Mouse (Mus musculus) heart, adult 2 months (tissue): Measurements from ENCODE around the gene Myo10. TPM values are rescaled to one million over a fixed set of nuclear protein-coding genes. Genes with fewer than 3 reads are reported as not detected.

Source experiments
- DNase-seq, 2 experiments: peaks; one replicate each; pipeline ENCODE4 v3.0.0; 2021
- H3K27ac ChIP-seq: fragments of 200-600 bp; 2 replicates; pipeline ENCODE4 v1.8.1; 2022
- H3K27me3 ChIP-seq: fragments of 200-500 bp; 2 replicates; pipeline ENCODE4 v1.6.1; 2012; ENCODE audit warnings: mild to moderate bottlenecking, low read length, inconsistent platforms, mixed read lengths; ENCODE audit not compliant: control insufficient read depth, insufficient read depth
- H3K36me3 ChIP-seq: fragments of 200-500 bp; 2 replicates; pipeline ENCODE4 v1.6.1; 2012; ENCODE audit warnings: low read length, inconsistent platforms; ENCODE audit not compliant: control insufficient read depth, insufficient read depth
- H3K4me1 ChIP-seq: fragments of 200-500 bp; 2 replicates; pipeline ENCODE4 v1.6.1; 2011; ENCODE audit warnings: low read length; ENCODE audit not compliant: control insufficient read depth, insufficient read depth
- H3K4me3 ChIP-seq: fragments of 200-600 bp; 2 replicates; pipeline ENCODE4 v1.8.1; 2022
- H3K79me2 ChIP-seq: fragments of 200-500 bp; replicated peaks from 2 replicates; pipeline ENCODE4 v1.6.1; 2012; ENCODE audit warnings: mild to moderate bottlenecking, inconsistent platforms, low read length, moderate library complexity, mixed read lengths; ENCODE audit not compliant: control insufficient read depth, insufficient read depth
- H3K9ac ChIP-seq: fragments of 200-500 bp; 2 replicates; pipeline ENCODE4 v1.6.1; 2012; ENCODE audit warnings: low read depth, mild to moderate bottlenecking, control low read depth, inconsistent platforms, low read length, mixed read lengths
- CTCF ChIP-seq: fragments of 200-600 bp; IDR thresholded peaks from 2 replicates; pipeline ENCODE4 v1.8.1; 2022; ENCODE audit warnings: antibody characterized with exemption, mild to moderate bottlenecking, moderate library complexity
- EP300 ChIP-seq: fragments of 200-500 bp; IDR thresholded peaks from 2 replicates; pipeline ENCODE4 v1.6.1; 2011; ENCODE audit warnings: low read depth, low read length, control low read depth; ENCODE audit not compliant: insufficient read depth
- POLR2A ChIP-seq: fragments of 200-500 bp; IDR thresholded peaks from 2 replicates; pipeline ENCODE4 v1.6.1; 2011; ENCODE audit warnings: mild to moderate bottlenecking, low read depth, low read length, control low read depth; ENCODE audit not compliant: insufficient read depth
- WGBS: fragments of 180-500 bp; shearing (Covaris S2); methylation state at CpG from one replicate; pipeline ENCODE4 v1.1.7; 2018; 5-methylcytosine and 5-hydroxymethylcytosine counted together
- intact Hi-C: fragments of 180-260 bp; cut with DNase I; formaldehyde crosslinking; loops from one replicate; pipeline ENCODE4 v1.15.1; 2025
- polyA plus RNA-seq: library from polyadenylated mRNA; depleted of rRNA; stranded (reverse); fragments of >200 nt; gene quantifications from 2 replicates; pipeline ENCODE4 v1.2.3, GENCODE M21; 2012
- total RNA-seq, 2 experiments: library from RNA; stranded (reverse); gene quantifications; 2 replicates each; pipeline ENCODE4 v1.2.3; 2021

The Myo10 gene
- total and polyA plus RNA-seq, 3 experiments = 26.6 to 67.9 (median 63.7) TPM

DNA sequence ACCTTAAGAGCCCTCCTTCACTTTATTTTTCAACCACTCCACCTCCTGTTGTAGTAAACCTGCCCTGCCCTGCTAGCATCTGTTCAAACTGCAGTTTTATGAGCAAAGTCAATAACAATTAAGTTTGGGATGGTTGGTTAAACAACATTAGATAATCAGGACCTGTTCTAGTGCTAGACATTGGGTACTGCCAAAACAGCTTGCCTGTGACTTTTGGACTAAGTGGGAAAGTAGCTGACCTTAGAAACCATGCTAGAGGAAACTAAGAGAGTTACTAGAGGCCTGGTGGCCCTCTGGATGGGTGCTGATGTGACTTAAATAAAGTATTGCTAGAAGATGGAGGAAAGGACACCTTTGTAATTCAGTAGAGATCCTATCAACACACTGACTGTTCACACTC, 199.7 kb downstream of the Myo10 start:
- no peak for DNase-seq
- no peaks in the 10 kb centered on the region for H3K79me2 ChIP-seq
- no peak overlapping the region for H3K9ac ChIP-seq
- intact Hi-C loops = no loop called here
- H3K4me1 ChIP-seq = no peaks in the 10 kb centered on the region
- no peaks in the 10 kb centered on the region for H3K36me3 ChIP-seq
- H3K27me3 ChIP-seq = no peaks in the 10 kb centered on the region
- no peak overlapping the region for H3K27ac ChIP-seq
- no peak for TF ChIP-seq EP300
- TF ChIP-seq POLR2A = no peak
- no peak for TF ChIP-seq CTCF
- no peak overlapping the region for H3K4me3 ChIP-seq

DNA sequence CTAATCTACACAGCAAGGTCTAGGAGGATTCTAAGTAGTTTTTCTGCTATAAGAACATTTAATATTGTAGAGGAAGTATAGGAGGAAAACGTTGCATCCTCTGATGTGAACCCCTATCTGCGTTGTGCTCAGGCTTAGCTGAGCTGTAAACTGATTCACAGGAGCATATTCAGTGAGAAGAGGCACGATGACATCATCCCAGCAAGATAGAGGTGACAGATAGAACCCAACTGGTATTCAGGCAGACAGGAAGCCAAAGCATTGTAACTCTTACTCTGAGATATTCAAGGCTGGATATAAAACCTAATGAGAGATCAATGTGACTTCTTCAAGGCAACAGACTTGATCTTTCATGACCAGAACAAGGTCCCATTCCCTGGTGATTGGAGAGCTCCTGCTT, 200.3 kb downstream of the Myo10 start:
- Histone ChIP-seq H3K27ac (no peak overlapping the region), H3K79me2 (no peaks in the 10 kb centered on the region), H3K36me3 (no peaks in the 10 kb centered on the region), H3K27me3 (no peaks in the 10 kb centered on the region), H3K4me3 (no peak overlapping the region), H3K9ac (no peak overlapping the region), H3K4me1 (no peaks in the 10 kb centered on the region)
- no peak for DNase-seq
- 29% methylated on average over 3 of the region's 3 CpGs for WGBS
- TF ChIP-seq CTCF (no peak), POLR2A (no peak), EP300 (no peak)
- intact Hi-C loops = no loop called here

DNA sequence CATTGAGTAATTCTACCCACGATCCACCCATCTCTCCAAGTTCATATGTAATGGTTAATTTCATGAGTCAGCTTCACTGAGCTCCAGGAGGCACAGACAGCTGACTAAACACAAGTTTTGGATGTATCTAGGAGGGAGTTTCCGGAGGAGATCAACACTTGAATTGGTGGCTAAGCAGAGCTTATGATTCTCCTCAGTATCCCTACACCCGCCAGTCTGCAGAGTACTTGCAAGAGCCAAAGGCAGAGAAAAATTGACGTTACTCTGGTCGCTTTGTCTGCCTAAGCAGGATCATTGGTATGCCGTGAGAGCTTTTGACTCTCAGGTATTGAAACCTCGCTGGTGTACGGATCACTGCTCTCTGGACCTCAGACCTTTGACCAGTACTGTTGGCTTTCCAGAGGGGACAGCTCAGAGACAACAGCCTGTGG, 204.2 kb downstream of the Myo10 start:
- H3K36me3 ChIP-seq = peaks cover 3% of the 10 kb centered on the region; the same call in 1 of the 2 replicates
- DNase-seq = no peak
- no peak overlapping the region for H3K9ac ChIP-seq
- TF ChIP-seq EP300 (no peak), POLR2A (no peak), CTCF (no peak)
- H3K79me2 ChIP-seq = no peaks in the 10 kb centered on the region
- intact Hi-C loops = no loop called here
- no peak overlapping the region for H3K27ac ChIP-seq
- peaks cover 7% of the 10 kb centered on the region for H3K4me1 ChIP-seq
- no peak overlapping the region for H3K4me3 ChIP-seq
- H3K27me3 ChIP-seq = no peaks in the 10 kb centered on the region
- 80% methylated on average over 8 of the region's 8 CpGs for WGBS

DNA sequence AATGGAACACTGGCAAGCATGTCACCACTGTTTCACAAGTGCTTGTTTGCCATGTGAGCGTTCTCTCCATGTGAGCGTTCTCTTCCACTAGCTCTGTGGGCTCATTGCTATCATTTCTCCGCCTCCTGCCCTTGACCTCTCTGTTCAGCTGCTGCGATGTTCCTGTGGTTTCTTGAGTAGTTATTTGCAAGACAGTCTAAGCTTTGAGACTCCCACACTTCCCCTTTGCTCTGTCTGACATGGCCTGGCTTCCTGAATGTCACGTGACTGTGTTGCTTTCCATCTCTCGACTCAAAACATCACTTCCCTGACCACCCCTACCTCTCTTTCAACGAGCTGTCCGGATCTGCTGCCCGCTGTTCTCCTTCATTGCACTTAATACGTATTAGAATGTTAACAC, 206.1 kb downstream of the Myo10 start:
- intact Hi-C loops = no loop called here
- WGBS = 54% methylated on average over 10 of the region's 10 CpGs
- H3K79me2 ChIP-seq = no peaks in the 10 kb centered on the region

DNA sequence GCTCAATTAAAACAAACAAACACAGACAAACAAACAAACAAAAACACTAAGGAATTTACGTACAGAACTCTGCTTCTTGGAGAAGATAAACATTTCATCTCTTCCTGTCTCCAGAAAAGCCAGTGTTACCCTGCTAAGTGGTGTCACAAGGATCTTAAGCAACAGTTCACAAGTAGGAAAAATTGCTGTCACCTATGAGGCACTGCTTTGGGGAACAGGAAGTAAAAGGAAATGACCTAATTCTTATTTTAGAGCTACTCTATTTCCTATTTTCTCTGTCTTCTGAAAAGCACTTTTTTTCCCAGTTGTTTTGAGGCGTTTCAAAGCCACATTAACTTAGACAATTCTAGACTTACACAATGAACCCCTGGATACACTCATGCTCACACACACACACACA, 208.1 kb downstream of the Myo10 start:
- TF ChIP-seq EP300 (no peak), CTCF (no peak), POLR2A (no peak)
- no peak for DNase-seq
- peaks cover 3% of the 10 kb centered on the region; the same call in 1 of the 2 replicates for H3K36me3 ChIP-seq
- H3K4me3 ChIP-seq = no peak overlapping the region
- no peaks in the 10 kb centered on the region for H3K79me2 ChIP-seq
- no peak overlapping the region; the same call in 1 of the 2 replicates for H3K9ac ChIP-seq
- 36% methylated on average over 2 of the region's 2 CpGs for WGBS
- intact Hi-C loops = no loop called here
- H3K4me1 ChIP-seq = peaks cover 7% of the 10 kb centered on the region
- no peaks in the 10 kb centered on the region for H3K27me3 ChIP-seq
- H3K27ac ChIP-seq = peak overlapping the region; percentile 43

More for the DNA sequence above, 206.1 kb downstream of the Myo10 start:
- Histone ChIP-seq H3K36me3 (peaks cover 3% of the 10 kb centered on the region; the same call in 1 of the 2 replicates), H3K4me3 (no peak overlapping the region), H3K27me3 (no peaks in the 10 kb centered on the region), H3K27ac (no peak overlapping the region), H3K4me1 (peaks cover 7% of the 10 kb centered on the region), H3K9ac (no peak overlapping the region)
- DNase-seq = peak in 1 of 2 experiments; percentile 23
- TF ChIP-seq CTCF = no peak
- TF ChIP-seq EP300 = no peak
- TF ChIP-seq POLR2A = no peak

DNA sequence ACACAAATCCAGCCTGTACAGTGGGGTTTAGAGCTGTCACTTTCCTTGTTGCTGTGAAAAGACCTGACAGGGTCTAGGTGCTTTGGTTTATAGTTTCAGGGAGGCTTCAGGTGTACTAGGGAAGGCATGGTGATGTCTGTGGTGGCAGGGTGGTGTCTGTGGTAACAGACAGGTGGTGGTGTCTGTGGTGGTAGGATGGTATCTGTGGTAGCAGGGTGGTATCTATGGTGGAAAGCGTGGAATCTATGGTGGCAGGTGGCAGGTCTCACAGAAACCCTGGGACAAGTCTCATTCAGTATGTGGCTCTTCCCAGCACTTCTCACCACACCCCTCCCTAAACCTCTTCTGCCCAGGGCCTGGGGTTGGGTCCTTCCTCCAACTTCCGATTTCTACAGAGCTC, 212.0 kb downstream of the Myo10 start:
- Histone ChIP-seq H3K79me2 (no peaks in the 10 kb centered on the region), H3K27me3 (no peaks in the 10 kb centered on the region), H3K4me1 (peaks cover 3% of the 10 kb centered on the region), H3K36me3 (peaks cover 3% of the 10 kb centered on the region; the same call in 1 of the 2 replicates), H3K27ac (no peak overlapping the region), H3K9ac (no peak overlapping the region), H3K4me3 (no peak overlapping the region)
- intact Hi-C loops = no loop called here
- WGBS = 91% methylated on average over 2 of the region's 2 CpGs
- no peak for DNase-seq
- no peak for TF ChIP-seq CTCF
- no peak for TF ChIP-seq EP300
- TF ChIP-seq POLR2A = no peak
